Mouse (Mus musculus): ENCODE results near the gene Hat1.

- TF ChIP-seq CTCF (IDR thresholded peaks at IDR 0.05; ENCODE audit: extremely low read depth, insufficient read depth, low read length) (no peak), POLR2A (IDR thresholded peaks at IDR 0.05; ENCODE audit: extremely low read depth, insufficient read depth, low read length) (no peak)
Measured at GRCm38 (mm10) chr2:71371790-71372189, 17.0 kb upstream of the Hat1 start.
